Mouse (Mus musculus) regulatory T cell (primary cell): ENCODE results near the gene Vars.
"Not testable (repeated sequence)": the region's sequence is repeated elsewhere in the genome, so short reads cannot be mapped to it uniquely, and the experiment has no call there.

ENCODE experiments used
- in situ Hi-C: fragments of 300-600 bp; cut with MboI, MseI; formaldehyde crosslinking; loops from one replicate; pipeline ENCODE4 v1.15.1; 2025; ENCODE audit warnings: high pct_unique_total_duplicates

Gene Vars

GRCm38 (mm10) chr17:35023756-35024155 lies 23.0 kb downstream of the Vars start:
- in situ Hi-C loops = loop anchor here (5.0 kb wide), 1 partner anchor 44 kb away; the partner anchor contains the start of genes Ly6g6c and Mpig6b

- in situ Hi-C loops = loop anchor here (5.0 kb wide), 1 partner anchor 43 kb away; the partner anchor contains the start of genes Ly6g6c and Mpig6b
These were observed 23.5 kb downstream of the Vars start for GRCm38 (mm10) chr17:35024261-35024660.

GRCm38 (mm10) chr17:35024691-35025488 lies 24.1 kb downstream of the Vars start:
- in situ Hi-C loops = loop anchor here (5.0 kb wide), 1 partner anchor 42 kb away; the partner anchor contains the start of genes Ly6g6c and Mpig6b

GRCm38 (mm10) chr17:35026206-35026605 lies 25.4 kb downstream of the Vars start:
- in situ Hi-C loops = no loop called here

- in situ Hi-C loops = no loop called here
These were observed 26.7 kb downstream of the Vars start, which contains the start of gene Sapcd1 for GRCm38 (mm10) chr17:35027277-35028068. TSS of gene Sapcd1 (minus strand) at chr17:35028016.

- in situ Hi-C loops = no loop called here
These were observed 27.5 kb downstream of the Vars start for GRCm38 (mm10) chr17:35028315-35028714.

- in situ Hi-C loops = no loop called here
These were observed 29.1 kb downstream of the Vars start for GRCm38 (mm10) chr17:35029691-35030532.

GRCm38 (mm10) chr17:35031272-35031671 lies 30.5 kb downstream of the Vars start:
- in situ Hi-C loops = no loop called here

GRCm38 (mm10) chr17:35031880-35032279 lies 31.1 kb downstream of the Vars start:
- in situ Hi-C loops = no loop called here

GRCm38 (mm10) chr17:35032323-35032870 lies 31.6 kb downstream of the Vars start:
- in situ Hi-C loops = no loop called here

GRCm38 (mm10) chr17:35033703-35034102 lies 32.9 kb downstream of the Vars start:
- in situ Hi-C loops = not testable (repeated sequence)

- in situ Hi-C loops = no loop called here
These were observed 34.1 kb downstream of the Vars start for GRCm38 (mm10) chr17:35034896-35035295.

- in situ Hi-C loops = no loop called here
These were observed 38.5 kb downstream of the Vars start for GRCm38 (mm10) chr17:35039121-35039873.

GRCm38 (mm10) chr17:35043794-35044193 lies 43.0 kb downstream of the Vars start:
- in situ Hi-C loops = loop anchor here (10.0 kb wide), 1 partner anchor 191 kb away; the partner anchor contains the start of genes Atp6v1g2 and Nfkbil1

GRCm38 (mm10) chr17:35044904-35045806 lies 44.4 kb downstream of the Vars start:
- in situ Hi-C loops = loop anchor here (10.0 kb wide), 1 partner anchor 190 kb away; the partner anchor contains the start of genes Atp6v1g2 and Nfkbil1

- in situ Hi-C loops = loop anchor here (10.0 kb wide), 1 partner anchor 189 kb away; the partner anchor contains the start of genes Atp6v1g2 and Nfkbil1
These were observed 45.3 kb downstream of the Vars start for GRCm38 (mm10) chr17:35045807-35046680.

GRCm38 (mm10) chr17:35046681-35047455 lies 46.1 kb downstream of the Vars start, which contains the start of gene Msh5:
TSS of gene Msh5 (minus strand) at chr17:35046745.
- in situ Hi-C loops = loop anchor here (10.0 kb wide), 1 partner anchor 188 kb away; the partner anchor contains the start of genes Atp6v1g2 and Nfkbil1
